Mouse (Mus musculus) lung, postnatal 0 days (tissue): ENCODE measurements around the gene Atp6v0a1. TPM values are rescaled to one million over a fixed set of nuclear protein-coding genes. Genes with fewer than 3 reads are reported as not detected.

Experiments used
- ATAC-seq: fragments of 200-750 bp; cut with Nextera tagmentation; 2 replicates; pipeline ENCODE4 v1.8.0; 2017; ENCODE audit warnings: moderate library complexity
- DNase-seq: peaks from one replicate; pipeline ENCODE4 v3.0.0-alpha.2; 2016; ENCODE audit warnings: low spot score
- H3K27ac ChIP-seq: fragments of 300-500 bp; sonication (generic); 2 replicates; pipeline ENCODE4 v1.5.1; 2014; ENCODE audit warnings: antibody characterized with exemption, mild to moderate bottlenecking, low read length, mixed read lengths
- H3K27me3 ChIP-seq: fragments of 300-500 bp; sonication (generic); replicated peaks from 2 replicates; pipeline ENCODE4 v1.6.1; 2014; ENCODE audit warnings: low read length, mixed read lengths; ENCODE audit not compliant: insufficient read depth
- H3K36me3 ChIP-seq: fragments of 300-500 bp; sonication (generic); 2 replicates; pipeline ENCODE4 v1.6.1; 2014; ENCODE audit warnings: low read length, mixed read lengths; ENCODE audit not compliant: insufficient read depth
- H3K4me1 ChIP-seq: fragments of 300-500 bp; sonication (generic); 2 replicates; pipeline ENCODE4 v1.6.1; 2014; ENCODE audit warnings: antibody characterized with exemption, low read depth, low read length, mixed read lengths; ENCODE audit not compliant: insufficient read depth
- H3K4me2 ChIP-seq: fragments of 300-500 bp; sonication (generic); replicated peaks from 2 replicates; pipeline ENCODE4 v1.6.1; 2014; ENCODE audit warnings: low read depth, mild to moderate bottlenecking, low read length, moderate library complexity, mixed read lengths
- H3K4me3 ChIP-seq: fragments of 300-500 bp; sonication (generic); 2 replicates; pipeline ENCODE4 v1.5.1; 2014; ENCODE audit warnings: low read depth, low read length
- H3K9ac ChIP-seq: fragments of 300-500 bp; sonication (generic); replicated peaks from 2 replicates; pipeline ENCODE4 v1.6.1; 2014; ENCODE audit warnings: low read depth, mild to moderate bottlenecking
- H3K9me3 ChIP-seq: fragments of 300-500 bp; sonication (generic); 2 replicates; pipeline ENCODE4 v1.6.1; 2016; ENCODE audit warnings: low read length, mixed read lengths
- CTCF ChIP-seq: IDR thresholded peaks from 2 replicates; pipeline ENCODE4 v1.5.1; 2016; ENCODE audit warnings: antibody characterized with exemption, mild to moderate bottlenecking
- EP300 ChIP-seq: IDR thresholded peaks from 2 replicates; pipeline ENCODE4 v1.6.1; 2016; ENCODE audit warnings: antibody characterized with exemption, mild to moderate bottlenecking, control low read depth
- WGBS: fragments of 180-500 bp; shearing (Covaris S2); extraction: QIAGEN DNeasy Blood & Tissue Kit; methylation state at CpG from one replicate; pipeline ENCODE4 v1.1.7; 2014; 5-methylcytosine and 5-hydroxymethylcytosine counted together
- polyA plus RNA-seq: library from polyadenylated mRNA; unstranded; fragments of >200 nt; fragmentation: Nextera tagmentation; extraction: Ambion mirVana; gene quantifications from 2 replicates; pipeline ENCODE4 v1.2.1, GENCODE M21; 2015

Atp6v0a1 gene
- polyA plus RNA-seq, 1 experiment from 2014 or later: 51.3 TPM

DNA sequence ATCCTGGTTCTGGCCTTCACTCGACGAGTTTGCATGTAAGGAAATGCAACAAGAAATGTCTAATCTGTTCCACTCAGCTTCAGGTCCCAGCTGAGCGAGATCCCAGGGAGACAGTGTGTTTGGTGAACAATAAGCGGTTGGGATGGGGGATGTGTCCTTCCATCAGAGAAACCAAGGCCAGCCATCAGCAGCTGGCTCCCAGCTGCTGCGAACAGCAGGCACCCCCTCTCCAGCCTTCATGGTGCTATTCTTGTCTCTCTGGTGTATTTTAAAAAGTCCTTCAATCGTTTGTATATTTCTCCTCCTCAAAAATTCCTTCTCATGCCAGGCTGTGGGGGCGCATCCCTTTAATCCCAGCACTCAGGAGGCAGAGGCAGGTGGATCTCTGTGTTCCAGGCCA is 34.0 kb upstream of the Atp6v0a1 start:
- TF ChIP-seq CTCF (no peak), EP300 (no peak)
- H3K27ac ChIP-seq: no peak overlapping the region
- no peak overlapping the region for H3K4me2 ChIP-seq
- H3K36me3 ChIP-seq: no peaks in the 10 kb centered on the region
- ATAC-seq: no peak
- no peaks in the 10 kb centered on the region for H3K9me3 ChIP-seq
- H3K4me3 ChIP-seq: no peak overlapping the region
- no peak overlapping the region for H3K9ac ChIP-seq
- H3K4me1 ChIP-seq: peaks cover 9% of the 10 kb centered on the region
- DNase-seq: peak; percentile 73
- WGBS: 46% methylated on average over 7 of the region's 7 CpGs
- H3K27me3 ChIP-seq: no peaks in the 10 kb centered on the region

DNA sequence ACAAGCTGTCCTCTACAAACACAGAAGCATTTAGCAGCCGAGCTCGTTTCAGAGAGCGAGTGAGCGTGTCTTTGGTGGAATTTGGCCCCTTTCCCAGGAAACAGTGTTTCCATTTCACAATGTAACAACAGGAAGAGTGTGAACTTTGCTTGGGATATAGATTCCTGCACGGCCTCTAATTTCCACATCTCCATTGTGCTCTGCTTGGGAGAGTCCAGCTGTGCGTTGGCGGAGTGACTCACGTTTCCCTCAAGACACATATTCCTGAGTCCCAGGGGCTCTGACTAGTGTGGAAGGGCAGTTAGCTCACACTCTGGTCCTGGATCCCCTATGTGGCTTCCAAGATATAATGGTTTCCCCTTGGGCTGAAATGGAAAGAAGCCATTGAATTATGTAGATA is 29.4 kb upstream of the Atp6v0a1 start:
- peak; percentile 83 for TF ChIP-seq EP300
- no peak for TF ChIP-seq CTCF
- peaks cover 6% of the 10 kb centered on the region for H3K4me1 ChIP-seq
- peak overlapping the region; percentile 51 for H3K27ac ChIP-seq
- H3K9me3 ChIP-seq: no peaks in the 10 kb centered on the region
- ATAC-seq (peak; percentile 88), DNase-seq (peak; percentile 95)
- no peak overlapping the region for H3K4me3 ChIP-seq
- H3K27me3 ChIP-seq: no peaks in the 10 kb centered on the region
- no peak overlapping the region for H3K9ac ChIP-seq
- H3K4me2 ChIP-seq: no peak overlapping the region; the same call in 1 of the 2 replicates
- no peaks in the 10 kb centered on the region for H3K36me3 ChIP-seq
- WGBS: 10% methylated on average over 8 of the region's 8 CpGs

DNA sequence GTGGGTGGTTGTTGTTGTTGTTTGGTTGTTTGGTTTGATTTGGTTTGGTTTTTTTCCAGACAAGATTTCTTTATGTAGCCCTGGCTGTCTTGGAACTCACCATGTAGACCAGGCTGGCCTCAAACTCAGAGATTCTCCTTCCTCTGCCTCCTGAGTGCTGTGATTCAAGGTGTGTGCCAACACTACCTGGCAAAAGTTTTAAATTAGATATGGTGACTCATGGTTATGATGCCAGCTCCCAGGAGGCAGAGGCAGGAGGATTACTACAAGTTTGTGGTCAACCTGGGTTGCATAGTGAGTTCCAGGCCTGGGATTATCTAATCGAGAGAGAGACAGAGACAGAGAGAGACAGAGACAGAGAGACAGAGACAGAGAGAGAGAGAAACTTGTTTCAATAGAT is 28.8 kb upstream of the Atp6v0a1 start:
- Histone ChIP-seq H3K9me3 (no peaks in the 10 kb centered on the region), H3K4me3 (no peak overlapping the region), H3K36me3 (no peaks in the 10 kb centered on the region), H3K4me2 (no peak overlapping the region), H3K9ac (no peak overlapping the region), H3K27me3 (no peaks in the 10 kb centered on the region), H3K4me1 (peaks cover 6% of the 10 kb centered on the region), H3K27ac (peak overlapping the region; percentile 51)
- no peak for TF ChIP-seq EP300
- 79% methylated on average over 1 of the region's 1 CpGs for WGBS
- DNase-seq (no peak), ATAC-seq (no peak)

DNA sequence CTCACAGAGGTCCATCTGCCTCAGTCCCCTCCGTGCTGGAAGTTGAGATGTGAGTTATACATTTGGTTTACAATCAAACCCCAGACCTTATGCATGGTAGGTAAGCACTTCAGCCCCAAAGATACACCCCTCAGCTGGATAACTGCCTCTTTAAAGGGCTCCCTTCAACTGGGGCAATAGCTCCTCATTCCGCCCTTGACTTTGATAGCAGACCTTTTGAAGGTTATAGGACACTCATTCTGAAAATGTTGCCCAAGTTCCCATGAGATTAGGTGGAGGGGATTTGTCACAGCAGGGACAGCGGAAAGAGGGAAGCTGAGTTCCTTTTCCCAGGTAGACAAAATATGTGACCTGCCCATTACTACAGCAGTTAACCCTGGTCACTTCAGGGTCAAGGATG is 28.0 kb upstream of the Atp6v0a1 start:
- WGBS: 50% methylated on average over 3 of the region's 3 CpGs
- no peak for ATAC-seq
- Histone ChIP-seq H3K27me3 (no peaks in the 10 kb centered on the region), H3K9me3 (no peaks in the 10 kb centered on the region), H3K9ac (no peak overlapping the region), H3K4me2 (no peak overlapping the region), H3K27ac (no peak overlapping the region), H3K4me3 (no peak overlapping the region), H3K4me1 (peaks cover 6% of the 10 kb centered on the region), H3K36me3 (no peaks in the 10 kb centered on the region)
- TF ChIP-seq CTCF (no peak), EP300 (no peak)
- DNase-seq: no peak

DNA sequence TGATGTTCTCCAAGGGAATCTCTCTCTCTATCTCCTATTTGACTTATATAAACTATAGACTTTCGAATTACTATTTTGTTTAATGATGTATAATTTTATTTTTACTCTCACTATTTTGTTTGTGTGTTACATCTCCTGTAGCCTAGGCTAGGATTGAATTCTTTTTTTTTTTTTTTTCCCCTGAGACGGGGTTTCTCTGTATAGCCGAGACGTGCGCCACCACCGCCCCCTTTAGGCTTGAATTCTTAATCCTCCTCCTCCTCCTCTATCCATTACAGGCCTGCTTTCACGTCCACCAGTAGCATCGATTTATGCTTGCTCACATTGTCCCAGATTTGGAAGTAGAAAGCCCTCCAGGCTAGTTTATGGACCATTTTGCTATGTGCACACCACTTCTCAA is 27.2 kb upstream of the Atp6v0a1 start:
- TF ChIP-seq EP300 (no peak), CTCF (peak; percentile 40)
- Histone ChIP-seq H3K4me3 (no peak overlapping the region), H3K27me3 (no peaks in the 10 kb centered on the region), H3K9me3 (no peaks in the 10 kb centered on the region), H3K36me3 (no peaks in the 10 kb centered on the region), H3K4me2 (no peak overlapping the region), H3K27ac (no peak overlapping the region), H3K9ac (no peak overlapping the region), H3K4me1 (peaks cover 6% of the 10 kb centered on the region)
- DNase-seq (no peak), ATAC-seq (no peak)
- 37% methylated on average over 8 of the region's 8 CpGs for WGBS

DNA sequence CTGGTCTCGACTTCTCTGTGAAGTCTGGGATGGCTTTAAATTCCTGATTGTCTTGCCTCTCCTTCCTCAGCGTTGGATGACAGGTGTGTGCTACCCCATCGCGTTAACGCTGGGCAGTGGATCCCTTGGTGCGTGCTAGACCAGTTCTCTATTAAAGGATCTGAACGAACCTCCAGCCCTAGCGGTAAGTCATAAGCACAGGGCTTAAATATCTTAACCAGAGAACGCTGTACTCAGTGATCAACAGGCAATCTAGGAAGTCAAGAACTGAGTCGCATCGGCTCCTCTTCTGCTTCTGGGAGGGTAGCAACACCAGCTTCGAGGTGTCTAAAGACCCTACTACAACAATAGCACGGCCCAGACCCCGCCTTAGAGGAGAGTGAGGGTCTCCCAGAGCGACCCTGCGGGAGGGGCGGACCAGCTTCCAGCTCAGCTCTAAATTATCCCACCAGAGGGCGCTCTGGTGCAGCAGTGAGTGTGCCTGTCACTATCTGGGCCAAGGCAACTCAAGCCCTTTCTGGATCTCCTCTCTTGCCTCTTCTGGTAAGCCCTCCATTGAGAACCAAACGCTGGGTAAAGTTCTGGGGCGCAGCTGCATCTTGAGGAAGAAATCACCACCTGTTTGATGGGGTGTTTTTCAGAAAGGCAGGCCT is 26.0 kb upstream of the Atp6v0a1 start:
- Histone ChIP-seq H3K4me3 (peak overlapping the region; percentile 33), H3K4me2 (peak overlapping the region; percentile 56), H3K9me3 (no peaks in the 10 kb centered on the region), H3K27ac (peak overlapping the region; percentile 47; the same call in 1 of the 2 replicates), H3K9ac (peak overlapping the region; percentile 16; the same call in 1 of the 2 replicates), H3K27me3 (no peaks in the 10 kb centered on the region), H3K4me1 (peaks cover 6% of the 10 kb centered on the region), H3K36me3 (no peaks in the 10 kb centered on the region)
- ATAC-seq (peak; percentile 79), DNase-seq (peak; percentile 87)
- 3% methylated on average over 20 of the region's 20 CpGs for WGBS
- peak; percentile 93 for TF ChIP-seq CTCF
- TF ChIP-seq EP300: 0 out of 2 replicates have a peak, but pooled peaks have one; percentile 23

DNA sequence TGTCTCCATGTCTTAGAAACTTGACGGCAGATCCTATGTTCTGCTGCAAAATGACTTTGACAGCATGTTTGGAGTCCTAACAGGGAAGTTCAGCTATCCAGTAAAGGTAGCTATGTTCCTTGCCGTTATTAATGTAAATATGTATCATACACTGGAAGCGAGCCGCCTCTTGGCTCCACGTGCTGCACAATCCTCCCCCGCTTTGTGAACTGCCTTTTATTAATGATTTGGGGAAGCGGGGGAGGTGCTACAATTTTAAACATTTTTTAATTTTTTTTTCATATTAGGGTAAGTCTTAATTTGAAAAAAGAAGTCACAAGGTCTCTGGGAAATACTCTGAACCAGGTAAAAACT is 25.5 kb upstream of the Atp6v0a1 start:
- Histone ChIP-seq H3K4me3 (no peak overlapping the region), H3K36me3 (no peaks in the 10 kb centered on the region), H3K27me3 (no peaks in the 10 kb centered on the region), H3K9ac (no peak overlapping the region), H3K9me3 (no peaks in the 10 kb centered on the region), H3K4me1 (peaks cover 6% of the 10 kb centered on the region), H3K4me2 (no peak overlapping the region), H3K27ac (no peak overlapping the region)
- 45% methylated on average over 7 of the region's 7 CpGs for WGBS
- DNase-seq: no peak
- no peak for TF ChIP-seq CTCF
- TF ChIP-seq EP300: no peak
- ATAC-seq: no peak
